Mouse (Mus musculus) kidney, postnatal 14 days (tissue): ENCODE data around the gene Olfr453.

Experiments used
- DNase-seq: peaks from one replicate; pipeline ENCODE4 v3.0.0; 2022; ENCODE audit warnings: mixed read lengths

The Olfr453 gene

DNA sequence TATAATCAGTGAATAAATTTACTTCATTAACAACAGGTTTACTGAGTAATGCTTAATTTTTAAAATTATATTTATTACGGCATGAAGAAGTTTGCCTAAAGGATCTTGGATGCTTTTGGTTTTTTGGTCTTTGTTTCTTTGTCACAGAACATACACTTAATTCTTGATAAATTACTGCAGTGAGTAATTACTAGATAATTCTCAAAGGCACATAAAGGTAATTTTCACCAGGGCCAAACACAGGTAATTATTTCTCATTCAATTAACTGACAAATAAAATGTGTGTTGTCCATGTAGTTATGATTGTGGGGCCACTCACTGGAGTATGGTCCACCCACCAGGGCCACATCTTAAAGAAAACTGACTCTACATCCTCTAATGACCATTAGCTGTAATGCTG, at the start of gene Olfr453:
Gene Olfr453, plus strand, starts transcription at position 301 of the 400 bp plus-strand sequence.
- no peak for DNase-seq

- no peak for DNase-seq
Measured at GRCm38 (mm10) chr6:42689761-42690160, 49.4 kb upstream of the Olfr453 start.

GRCm38 (mm10) chr6:42692154-42692516, 47.0 kb upstream of the Olfr453 start:
- peak; percentile 91 for DNase-seq

GRCm38 (mm10) chr6:42692517-42693190, 46.5 kb upstream of the Olfr453 start:
- DNase-seq, result peak; percentile 90

DNA sequence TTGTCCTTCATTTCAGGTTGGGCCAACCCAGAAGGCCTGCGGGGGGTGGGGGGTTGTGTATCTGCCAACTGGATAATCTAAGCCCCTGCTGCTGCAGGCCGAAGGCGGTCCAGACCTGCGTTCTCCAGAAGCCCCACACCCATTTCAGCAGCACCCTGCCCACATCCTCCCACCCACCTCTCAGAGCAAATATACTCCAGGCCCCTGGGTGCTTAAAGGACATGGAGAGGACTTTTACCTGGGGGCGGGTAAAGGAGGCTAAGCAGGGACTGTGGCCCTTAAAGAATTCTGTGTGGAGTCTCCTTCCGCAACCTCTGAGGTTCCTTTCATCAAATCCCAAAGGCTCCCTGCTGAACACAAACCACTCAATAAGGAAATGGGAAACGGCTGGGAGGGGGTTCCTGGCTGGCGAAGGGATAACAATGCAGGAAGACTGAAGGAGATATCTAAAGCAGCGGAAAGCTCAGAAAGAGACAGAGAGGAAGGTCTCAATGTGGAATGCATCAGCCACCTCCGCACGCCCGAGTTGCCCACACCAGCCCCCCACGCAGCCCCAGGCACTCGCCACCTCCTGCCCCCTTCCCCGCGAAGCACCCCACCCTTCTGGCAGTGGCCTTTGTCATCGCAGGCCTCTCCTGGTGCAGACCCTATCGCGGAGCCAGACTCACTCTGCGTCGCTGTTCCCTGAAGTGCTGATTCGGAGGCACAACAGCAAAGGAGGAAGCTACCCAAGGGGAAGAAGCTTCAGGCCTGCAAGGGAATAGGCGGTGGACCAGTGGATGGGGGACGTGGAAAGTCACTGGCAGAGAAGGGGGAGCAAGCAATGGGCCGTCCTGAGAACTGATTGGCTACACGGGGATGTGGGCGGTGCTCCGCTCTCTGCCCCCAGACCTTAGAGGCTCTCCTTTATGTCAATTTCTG, 29.6 kb upstream of the Olfr453 start, which contains the start of gene Tcaf1:
Gene Tcaf1, minus strand, starts transcription at position 798 of the 921 bp plus-strand sequence.
- DNase-seq, result peak; percentile 85

- DNase-seq, result no peak
Measured at GRCm38 (mm10) chr6:42714668-42715067, 24.5 kb upstream of the Olfr453 start.

- DNase-seq, result no peak
Measured at GRCm38 (mm10) chr6:42717973-42718372, 21.2 kb upstream of the Olfr453 start.

- no peak for DNase-seq
Measured at GRCm38 (mm10) chr6:42742303-42742702, 3.1 kb downstream of the Olfr453 start.

DNA sequence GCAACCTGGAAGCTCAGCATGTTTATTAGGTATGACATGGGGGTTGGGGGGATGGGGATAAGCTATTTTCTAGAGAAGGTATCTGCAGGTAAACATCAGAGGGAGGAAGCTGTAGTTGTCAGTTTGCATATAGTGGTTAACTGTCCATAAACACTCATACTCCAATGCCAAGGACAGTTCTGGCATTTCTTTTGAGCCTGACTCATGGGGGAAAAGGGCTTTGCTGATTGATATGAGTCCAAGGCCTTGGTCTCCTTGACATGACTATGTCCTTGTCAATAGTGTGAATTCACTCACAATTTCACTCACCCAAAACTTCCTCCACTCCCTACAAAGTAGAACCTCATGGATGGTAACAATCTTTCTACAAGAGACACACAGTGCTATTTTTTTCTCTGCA, 8.7 kb downstream of the Olfr453 start:
- DNase-seq, result no peak

DNA sequence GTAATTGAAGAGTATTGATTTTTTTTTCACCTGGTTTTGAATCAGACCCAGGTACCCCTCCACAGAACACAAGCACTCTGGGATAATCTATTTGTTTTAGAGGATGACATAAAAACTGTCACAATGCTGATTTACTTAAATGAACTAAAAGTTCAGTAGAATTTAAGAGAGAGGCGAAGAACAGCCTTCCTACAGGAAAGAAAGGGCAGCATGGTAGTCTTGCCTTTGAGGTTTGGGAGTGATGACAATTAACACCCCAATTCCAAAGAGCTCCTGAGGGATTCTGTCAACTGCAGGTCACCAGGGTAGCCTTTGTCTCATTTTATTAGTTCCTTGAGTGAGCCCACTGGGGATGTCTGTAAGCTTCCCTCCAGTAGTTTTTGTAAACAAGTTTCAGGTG, 16.9 kb downstream of the Olfr453 start, which contains the start of gene Olfr38:
Gene Olfr38, plus strand, starts transcription at position 301 of the 400 bp plus-strand sequence.
- DNase-seq, result no peak

DNA sequence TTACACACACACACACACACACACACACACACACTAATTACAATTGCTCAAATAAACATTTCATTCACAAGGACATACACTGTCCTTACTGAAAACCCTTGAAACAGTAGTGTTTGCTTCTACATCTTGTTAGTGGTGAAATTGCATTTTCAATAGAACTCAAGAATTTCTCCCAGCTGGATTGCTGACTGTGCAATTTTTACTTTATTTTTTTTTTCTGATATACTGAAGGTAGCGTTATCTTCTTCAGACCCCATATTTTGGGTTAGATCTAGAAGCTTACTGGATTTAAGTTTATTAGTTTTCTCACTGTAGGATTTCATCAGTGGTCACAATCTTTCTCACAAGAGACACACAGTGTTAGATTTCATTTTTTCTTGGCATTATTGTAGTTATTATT, 37.9 kb downstream of the Olfr453 start:
- no peak for DNase-seq

- no peak for DNase-seq
Measured at GRCm38 (mm10) chr6:42784793-42785192, 45.6 kb downstream of the Olfr453 start, which contains the start of gene Olfr452. Gene Olfr452 (plus strand): TSS chr6:42785093.

DNA sequence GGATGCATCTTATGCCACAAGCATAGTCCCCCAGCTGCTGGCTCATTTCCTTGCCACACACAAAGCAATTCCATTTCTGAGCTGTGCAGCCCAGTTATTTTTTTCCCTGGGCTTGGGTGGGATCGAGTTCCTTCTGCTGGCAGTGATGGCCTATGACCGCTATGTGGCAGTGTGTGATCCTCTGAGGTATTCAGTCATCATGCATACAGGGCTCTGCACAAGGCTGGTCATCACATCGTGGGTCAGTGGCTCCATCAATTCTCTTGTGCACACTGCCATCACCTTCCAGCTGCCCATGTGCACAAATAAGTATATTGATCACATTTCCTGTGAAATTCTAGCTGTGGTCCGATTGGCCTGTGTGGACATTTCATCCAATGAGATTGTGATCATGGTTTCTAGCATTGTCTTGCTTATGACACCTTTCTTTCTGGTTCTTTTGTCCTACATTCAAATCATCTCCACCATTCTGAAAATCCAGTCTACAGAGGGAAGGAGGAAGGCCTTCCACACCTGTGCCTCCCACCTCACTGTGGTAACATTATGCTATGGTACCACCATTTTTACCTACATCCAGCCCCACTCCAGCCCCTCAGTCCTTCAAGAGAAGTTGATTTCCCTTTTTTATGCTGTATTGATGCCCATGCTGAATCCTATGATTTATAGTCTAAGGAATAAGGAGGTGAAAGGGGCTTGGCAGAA, 51.2 kb downstream of the Olfr453 start:
- no peak for DNase-seq

GRCm38 (mm10) chr6:42790949-42791556, 51.9 kb downstream of the Olfr453 start:
- DNase-seq, result no peak

- no peak for DNase-seq
Measured at GRCm38 (mm10) chr6:42794982-42795381, 55.8 kb downstream of the Olfr453 start.
